Mouse (Mus musculus) cortical plate, adult 2 months (tissue): ENCODE data around the gene Gpcpd1.

ENCODE experiments used
- CTCF ChIP-seq: fragments of 200-500 bp; IDR thresholded peaks from 2 replicates; pipeline ENCODE4 v1.5.1; 2011; ENCODE audit warnings: mild to moderate bottlenecking, control low read depth, low read length; ENCODE audit not compliant: insufficient read depth; ENCODE audit errors: extremely low read depth
- POLR2A ChIP-seq: fragments of 200-500 bp; IDR thresholded peaks from 2 replicates; pipeline ENCODE4 v1.6.1; 2011; ENCODE audit warnings: mild to moderate bottlenecking, low read length, control low read depth; ENCODE audit not compliant: insufficient read depth; ENCODE audit errors: extremely low read depth

GRCm38 (mm10) chr2:132572651-132573050 lies 14.9 kb downstream of the Gpcpd1 start:
- no peak for TF ChIP-seq POLR2A
- TF ChIP-seq CTCF, result no peak
